Mouse (Mus musculus): ENCODE results near the gene Hmgxb4. TPM values are rescaled to one million over a fixed set of nuclear protein-coding genes. Genes with fewer than 3 reads are reported as not detected.

The Hmgxb4 gene
- polyA plus RNA-seq, 1 experiment from 2014 or later, result 17.9 TPM

DNA sequence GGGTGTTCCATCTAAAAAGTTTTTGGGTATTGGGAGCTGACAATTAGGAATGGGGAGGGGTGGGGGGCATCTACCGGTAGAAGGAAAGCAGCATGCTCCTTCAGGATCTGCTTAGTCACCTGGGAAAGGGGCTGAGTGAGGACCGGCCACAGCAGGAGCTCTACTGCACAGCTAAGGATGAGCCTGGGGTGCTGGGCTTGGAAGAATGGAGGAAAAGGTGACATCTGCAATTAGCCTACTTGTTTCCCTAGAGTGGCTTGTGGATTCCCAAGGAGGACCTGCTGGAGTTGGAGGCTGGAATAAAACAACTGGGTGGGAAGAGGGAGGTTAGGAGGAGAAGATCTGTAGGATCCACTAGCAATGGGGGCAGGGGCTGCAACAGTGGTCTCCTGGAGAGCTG, 20.4 kb downstream of the Hmgxb4 start:
- Histone ChIP-seq H3K9ac (ENCODE audit: low read length) (no peak overlapping the region), H3K4me1 (ENCODE audit: control insufficient read depth, insufficient read depth, low read length) (peaks cover 11% of the 10 kb centered on the region), H3K4me3 (ENCODE audit: low read length) (no peak overlapping the region), H3K27me3 (ENCODE audit: control insufficient read depth, insufficient read depth, low read length) (no peaks in the 10 kb centered on the region), H3K4me2 (ENCODE audit: low read depth, low read length) (no peak overlapping the region), H3K36me3 (ENCODE audit: control insufficient read depth, insufficient read depth) (peaks cover 15% of the 10 kb centered on the region), H3K27ac (ENCODE audit: low read length) (no peak overlapping the region), H3K9me3 (replicated peaks; ENCODE audit: control insufficient read depth, low read length) (no peaks in the 10 kb centered on the region)
- ATAC-seq (replicated peaks; ENCODE audit: extremely low read depth, insufficient read depth, low FRiP score), result no peak
- WGBS, result 49% methylated on average over 2 of the region's 2 CpGs

DNA sequence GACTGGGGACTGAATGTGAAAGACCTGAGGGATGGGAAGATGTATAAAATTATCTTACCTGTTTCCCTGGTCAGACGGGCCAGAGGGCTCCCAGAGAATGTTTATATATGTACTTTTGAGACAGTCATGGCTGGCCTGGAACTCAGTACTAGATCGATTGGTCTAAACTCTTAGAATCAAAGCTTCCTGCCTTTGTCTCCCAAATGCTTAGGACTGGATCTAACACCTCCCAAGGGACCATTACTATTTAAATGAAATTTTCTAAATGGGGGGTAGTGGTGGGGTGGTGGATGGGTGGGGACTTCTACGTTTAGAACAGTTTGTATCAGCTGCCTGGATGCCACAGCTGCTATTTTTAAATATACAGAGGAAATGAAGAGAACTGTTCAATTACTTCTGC, 20.8 kb downstream of the Hmgxb4 start:
- 51% methylated on average over 3 of the region's 3 CpGs for WGBS
- H3K9me3 ChIP-seq (replicated peaks; ENCODE audit: control insufficient read depth, low read length), result no peaks in the 10 kb centered on the region
- no peak overlapping the region for H3K9ac ChIP-seq (ENCODE audit: low read length)
- no peaks in the 10 kb centered on the region for H3K27me3 ChIP-seq (ENCODE audit: control insufficient read depth, insufficient read depth, low read length)
- H3K27ac ChIP-seq (ENCODE audit: low read length), result no peak overlapping the region
- peaks cover 11% of the 10 kb centered on the region for H3K36me3 ChIP-seq (ENCODE audit: control insufficient read depth, insufficient read depth)
- no peak overlapping the region for H3K4me2 ChIP-seq (ENCODE audit: low read depth, low read length)
- H3K4me1 ChIP-seq (ENCODE audit: control insufficient read depth, insufficient read depth, low read length), result peaks cover 11% of the 10 kb centered on the region
- no peak overlapping the region for H3K4me3 ChIP-seq (ENCODE audit: low read length)
- ATAC-seq (replicated peaks; ENCODE audit: extremely low read depth, insufficient read depth, low FRiP score), result no peak

DNA sequence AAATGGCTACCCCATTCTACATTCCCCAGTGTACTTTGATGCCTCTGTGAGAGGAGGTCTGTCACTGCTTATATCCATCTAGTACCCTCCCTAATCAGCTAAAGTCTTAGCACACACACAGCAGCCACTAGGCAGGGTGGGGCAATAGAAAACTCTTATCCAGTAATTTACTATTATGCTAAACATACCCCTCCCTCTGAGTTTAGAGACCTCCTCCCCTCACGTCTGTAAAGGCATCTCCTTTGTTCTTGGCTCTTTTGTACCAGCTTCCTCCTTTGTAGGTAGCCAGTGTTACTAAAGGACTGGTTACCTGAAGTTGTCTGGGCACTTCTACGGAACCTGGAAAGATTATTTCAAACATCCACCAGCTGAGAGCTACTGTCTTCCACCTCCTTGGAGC, 22.8 kb downstream of the Hmgxb4 start:
- peaks cover 11% of the 10 kb centered on the region for H3K4me1 ChIP-seq (ENCODE audit: control insufficient read depth, insufficient read depth, low read length)
- H3K9me3 ChIP-seq (replicated peaks; ENCODE audit: control insufficient read depth, low read length), result no peaks in the 10 kb centered on the region
- no peak overlapping the region for H3K9ac ChIP-seq (ENCODE audit: low read length)
- no peak overlapping the region for H3K4me3 ChIP-seq (ENCODE audit: low read length)
- 61% methylated on average over 2 of the region's 2 CpGs for WGBS
- peaks cover 7% of the 10 kb centered on the region for H3K36me3 ChIP-seq (ENCODE audit: control insufficient read depth, insufficient read depth)
- ATAC-seq (replicated peaks; ENCODE audit: extremely low read depth, insufficient read depth, low FRiP score), result no peak
- no peaks in the 10 kb centered on the region for H3K27me3 ChIP-seq (ENCODE audit: control insufficient read depth, insufficient read depth, low read length)
- no peak overlapping the region for H3K4me2 ChIP-seq (ENCODE audit: low read depth, low read length)
- H3K27ac ChIP-seq (ENCODE audit: low read length), result no peak overlapping the region

DNA sequence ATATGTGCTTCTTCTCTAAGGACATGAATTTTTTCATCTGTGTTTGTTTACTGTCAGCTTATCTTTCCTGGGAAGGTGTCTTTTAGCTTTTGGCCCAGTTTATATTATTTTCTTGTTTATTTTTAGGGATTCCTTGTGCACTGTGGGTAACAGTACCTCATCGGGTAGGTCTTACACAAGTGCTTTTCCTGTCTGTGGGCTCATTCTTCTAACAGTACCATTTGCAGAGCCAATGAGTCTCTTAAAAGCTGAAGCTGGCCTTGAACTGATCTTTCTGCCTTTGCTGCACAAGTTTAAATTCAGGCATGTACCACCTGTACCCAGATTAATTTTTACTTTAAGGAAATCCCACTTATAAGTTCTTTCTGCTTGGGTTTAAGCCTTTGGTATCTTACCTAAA, 23.3 kb downstream of the Hmgxb4 start:
- no peaks in the 10 kb centered on the region for H3K27me3 ChIP-seq (ENCODE audit: control insufficient read depth, insufficient read depth, low read length)
- no peak overlapping the region for H3K4me2 ChIP-seq (ENCODE audit: low read depth, low read length)
- peaks cover 11% of the 10 kb centered on the region for H3K4me1 ChIP-seq (ENCODE audit: control insufficient read depth, insufficient read depth, low read length)
- peaks cover 8% of the 10 kb centered on the region for H3K36me3 ChIP-seq (ENCODE audit: control insufficient read depth, insufficient read depth)
- H3K27ac ChIP-seq (ENCODE audit: low read length), result no peak overlapping the region
- no peak for ATAC-seq (replicated peaks; ENCODE audit: extremely low read depth, insufficient read depth, low FRiP score)
- no peaks in the 10 kb centered on the region for H3K9me3 ChIP-seq (replicated peaks; ENCODE audit: control insufficient read depth, low read length)
- WGBS, result 75% methylated on average over 1 of the region's 1 CpGs
- no peak overlapping the region for H3K4me3 ChIP-seq (ENCODE audit: low read length)
- H3K9ac ChIP-seq (ENCODE audit: low read length), result no peak overlapping the region

DNA sequence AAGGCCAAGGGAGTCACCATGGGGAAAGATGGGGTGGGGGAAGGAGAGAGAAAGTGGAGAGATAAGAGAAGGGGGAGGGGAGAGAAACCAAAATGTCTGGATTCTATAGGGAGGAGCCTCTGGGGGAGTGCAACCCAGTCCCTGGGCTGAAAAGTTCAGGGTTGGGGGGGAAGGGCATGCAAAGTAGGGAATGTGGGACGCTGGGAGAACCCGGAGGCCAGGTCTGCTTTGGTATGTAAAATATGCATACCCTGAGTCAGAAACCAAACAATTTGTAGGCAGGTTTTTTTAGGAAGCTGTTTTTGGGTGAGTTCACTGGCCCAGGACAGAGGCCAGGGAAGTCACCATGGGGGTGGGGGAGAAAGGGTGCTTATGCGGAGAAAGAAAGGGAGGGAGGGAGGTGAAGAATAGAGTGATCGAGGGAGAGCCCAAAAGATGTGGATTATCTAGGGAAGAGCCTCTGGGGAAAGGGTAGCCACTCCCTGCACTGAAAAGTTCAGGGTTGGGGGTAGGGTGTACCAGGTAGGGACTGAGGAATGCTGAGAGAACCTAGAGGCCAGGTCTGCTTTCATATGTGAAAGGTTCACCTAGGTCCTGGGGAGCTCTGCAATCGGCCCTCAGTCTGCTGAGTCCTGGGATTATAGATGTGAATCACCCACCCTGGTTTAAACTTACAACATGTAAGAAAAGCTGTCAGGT, 25.3 kb downstream of the Hmgxb4 start:
- H3K9me3 ChIP-seq (replicated peaks; ENCODE audit: control insufficient read depth, low read length), result no peaks in the 10 kb centered on the region
- ATAC-seq (replicated peaks; ENCODE audit: extremely low read depth, insufficient read depth, low FRiP score), result no peak
- WGBS, result 32% methylated on average over 5 of the region's 5 CpGs
- H3K27me3 ChIP-seq (ENCODE audit: control insufficient read depth, insufficient read depth, low read length), result no peaks in the 10 kb centered on the region
- H3K36me3 ChIP-seq (ENCODE audit: control insufficient read depth, insufficient read depth), result peaks cover 26% of the 10 kb centered on the region
- H3K4me1 ChIP-seq (ENCODE audit: control insufficient read depth, insufficient read depth, low read length), result peaks cover 11% of the 10 kb centered on the region
- H3K4me2 ChIP-seq (ENCODE audit: low read depth, low read length), result no peak overlapping the region
- no peak overlapping the region for H3K4me3 ChIP-seq (ENCODE audit: low read length)
- H3K9ac ChIP-seq (ENCODE audit: low read length), result no peak overlapping the region
- no peak overlapping the region for H3K27ac ChIP-seq (ENCODE audit: low read length)

DNA sequence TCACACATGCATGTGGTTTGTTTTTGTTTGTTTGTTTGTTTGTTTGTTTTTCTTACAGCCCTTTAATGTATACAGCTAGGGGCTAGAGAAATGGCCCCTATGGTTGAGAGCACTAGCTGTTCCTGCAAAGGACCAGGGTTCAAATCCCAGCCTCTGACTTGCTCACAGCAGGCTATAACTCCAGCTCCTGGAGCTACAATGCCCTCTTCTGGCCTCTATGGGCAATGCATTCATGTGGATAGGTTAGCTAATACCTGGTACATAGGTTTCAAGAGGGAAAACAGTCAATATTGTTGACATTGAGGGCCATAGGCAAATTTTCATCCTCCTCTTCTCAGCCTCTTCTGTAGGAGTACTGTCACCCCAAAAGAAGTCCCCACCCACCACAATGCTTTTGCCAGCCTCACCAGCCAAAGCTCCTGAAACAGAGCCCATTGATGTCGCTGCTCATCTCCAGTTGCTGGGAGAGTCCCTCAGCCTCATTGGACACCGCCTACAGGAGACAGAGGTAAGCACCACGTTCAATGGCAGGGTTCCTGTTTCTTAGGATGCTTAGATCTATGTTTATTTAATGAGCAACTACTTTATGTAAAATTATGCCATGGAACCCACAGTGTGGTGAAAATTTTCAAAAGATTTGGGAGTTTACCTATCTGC, 30.6 kb downstream of the Hmgxb4 start:
- Histone ChIP-seq H3K9ac (ENCODE audit: low read length) (no peak overlapping the region), H3K4me1 (ENCODE audit: control insufficient read depth, insufficient read depth, low read length) (no peaks in the 10 kb centered on the region), H3K27me3 (ENCODE audit: control insufficient read depth, insufficient read depth, low read length) (no peaks in the 10 kb centered on the region), H3K27ac (ENCODE audit: low read length) (no peak overlapping the region), H3K36me3 (ENCODE audit: control insufficient read depth, insufficient read depth) (peaks cover 45% of the 10 kb centered on the region), H3K4me3 (ENCODE audit: low read length) (no peak overlapping the region), H3K4me2 (ENCODE audit: low read depth, low read length) (no peak overlapping the region), H3K9me3 (replicated peaks; ENCODE audit: control insufficient read depth, low read length) (no peaks in the 10 kb centered on the region)
- ATAC-seq (replicated peaks; ENCODE audit: extremely low read depth, insufficient read depth, low FRiP score), result no peak
- 85% methylated on average over 3 of the region's 3 CpGs for WGBS

DNA sequence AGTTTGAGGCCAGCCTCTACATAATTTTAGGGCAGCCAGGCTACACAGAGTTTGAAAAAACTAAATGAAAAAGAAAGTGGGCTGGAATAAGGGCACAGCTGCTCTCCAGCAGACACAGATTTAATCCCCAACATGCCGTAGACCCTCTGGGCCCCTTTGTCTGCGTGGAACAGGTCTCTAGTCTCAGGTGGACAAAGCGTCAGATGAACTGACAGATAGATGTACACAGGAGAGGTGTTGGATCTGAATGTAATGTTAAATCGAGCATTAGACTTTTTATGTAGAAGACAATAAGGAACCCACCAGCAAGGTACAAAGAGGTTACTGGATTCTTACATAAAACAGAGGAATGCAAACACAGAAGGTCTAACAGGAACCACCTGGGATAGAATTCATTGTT, 32.7 kb downstream of the Hmgxb4 start:
- H3K36me3 ChIP-seq (ENCODE audit: control insufficient read depth, insufficient read depth), result peaks cover 53% of the 10 kb centered on the region
- 91% methylated on average over 4 of the region's 4 CpGs for WGBS
- ATAC-seq (replicated peaks; ENCODE audit: extremely low read depth, insufficient read depth, low FRiP score), result no peak
- no peak overlapping the region for H3K27ac ChIP-seq (ENCODE audit: low read length)
- no peak overlapping the region for H3K4me3 ChIP-seq (ENCODE audit: low read length)
- no peaks in the 10 kb centered on the region for H3K27me3 ChIP-seq (ENCODE audit: control insufficient read depth, insufficient read depth, low read length)
- H3K4me2 ChIP-seq (ENCODE audit: low read depth, low read length), result no peak overlapping the region
- H3K9ac ChIP-seq (ENCODE audit: low read length), result no peak overlapping the region
- no peaks in the 10 kb centered on the region for H3K9me3 ChIP-seq (replicated peaks; ENCODE audit: control insufficient read depth, low read length)
- no peaks in the 10 kb centered on the region for H3K4me1 ChIP-seq (ENCODE audit: control insufficient read depth, insufficient read depth, low read length)

DNA sequence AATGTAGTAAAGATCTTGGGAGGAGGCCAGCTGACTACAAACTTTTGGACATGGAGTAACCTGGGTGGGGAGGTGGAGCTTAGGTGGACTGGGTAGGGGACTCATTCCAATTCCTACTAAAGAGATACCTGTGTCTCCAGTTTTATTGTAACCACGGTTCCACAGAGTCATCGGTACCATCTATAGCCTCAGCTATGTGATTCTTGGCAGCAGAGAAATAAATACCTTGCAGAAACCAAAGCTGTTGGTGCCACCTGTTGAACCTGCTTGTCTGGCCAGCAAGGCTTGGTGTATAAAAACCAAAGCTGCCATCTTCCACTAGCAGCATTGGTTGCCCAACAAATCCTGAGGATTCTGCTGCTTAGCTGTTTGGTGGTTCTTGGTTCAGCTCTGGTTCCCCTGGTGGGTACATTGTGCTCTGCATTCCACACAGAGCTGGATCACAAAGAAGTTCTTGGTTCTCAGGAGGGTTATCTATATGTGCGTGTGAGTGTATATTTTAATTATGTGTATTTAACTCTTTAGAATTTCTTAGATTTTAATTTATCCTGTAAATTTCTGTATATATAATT, 37.4 kb downstream of the Hmgxb4 start:
- H3K9ac ChIP-seq (ENCODE audit: low read length), result no peak overlapping the region
- no peak overlapping the region for H3K27ac ChIP-seq (ENCODE audit: low read length)
- WGBS, result 92% methylated on average over 3 of the region's 3 CpGs
- no peak overlapping the region for H3K4me2 ChIP-seq (ENCODE audit: low read depth, low read length)
- peaks cover 22% of the 10 kb centered on the region for H3K36me3 ChIP-seq (ENCODE audit: control insufficient read depth, insufficient read depth)
- H3K4me3 ChIP-seq (ENCODE audit: low read length), result no peak overlapping the region
- H3K9me3 ChIP-seq (replicated peaks; ENCODE audit: control insufficient read depth, low read length), result no peaks in the 10 kb centered on the region
- no peaks in the 10 kb centered on the region for H3K27me3 ChIP-seq (ENCODE audit: control insufficient read depth, insufficient read depth, low read length)
- no peak for ATAC-seq (replicated peaks; ENCODE audit: extremely low read depth, insufficient read depth, low FRiP score)
- peaks cover 11% of the 10 kb centered on the region for H3K4me1 ChIP-seq (ENCODE audit: control insufficient read depth, insufficient read depth, low read length)

DNA sequence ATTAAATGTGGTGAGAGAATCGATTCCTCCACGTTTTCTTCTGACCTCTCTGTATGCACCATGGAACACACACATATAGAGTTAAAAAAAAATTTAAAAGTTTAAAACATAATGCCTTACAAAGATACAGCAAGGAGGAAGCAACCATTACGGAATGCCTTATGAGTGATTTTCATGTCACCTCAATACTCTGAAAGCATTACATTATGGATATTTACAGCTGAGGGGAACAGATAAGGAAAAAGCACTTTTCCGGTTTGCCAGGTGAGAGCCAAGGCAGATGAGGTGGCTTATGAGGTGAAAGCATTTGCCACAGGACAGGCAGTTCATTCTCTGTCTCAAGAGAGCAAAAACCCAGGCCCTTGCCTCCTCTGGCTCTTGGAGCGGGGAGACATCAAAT, 39.8 kb downstream of the Hmgxb4 start:
- Histone ChIP-seq H3K4me2 (ENCODE audit: low read depth, low read length) (peak overlapping the region; percentile 69), H3K36me3 (ENCODE audit: control insufficient read depth, insufficient read depth) (peaks cover 20% of the 10 kb centered on the region), H3K4me1 (ENCODE audit: control insufficient read depth, insufficient read depth, low read length) (peaks cover 17% of the 10 kb centered on the region), H3K9ac (ENCODE audit: low read length) (peak overlapping the region; percentile 54), H3K4me3 (ENCODE audit: low read length) (peak overlapping the region; percentile 76), H3K27ac (ENCODE audit: low read length) (peak overlapping the region; percentile 59; the same call in 1 of the 2 replicates), H3K27me3 (ENCODE audit: control insufficient read depth, insufficient read depth, low read length) (no peaks in the 10 kb centered on the region), H3K9me3 (replicated peaks; ENCODE audit: control insufficient read depth, low read length) (no peaks in the 10 kb centered on the region)
- ATAC-seq (replicated peaks; ENCODE audit: extremely low read depth, insufficient read depth, low FRiP score), result no peak
- 62% methylated on average over 5 of the region's 5 CpGs for WGBS
